Mouse (Mus musculus) lung, adult 10 weeks (tissue): ENCODE data around the gene 6720489N17Rik. TPM values are rescaled to one million over a fixed set of nuclear protein-coding genes. Genes with fewer than 3 reads are reported as not detected.

Experiments used
- polyA plus RNA-seq: library from polyadenylated mRNA; stranded (reverse); fragments of 350-450 nt; fragmentation: Illumina TruSeq; extraction: RNeasy Lipid Tissue Mini Kit (QIAGEN cat#74804); gene quantifications from one replicate; pipeline ENCODE4 v1.2.3, GENCODE M21; 2014; ENCODE audit warnings: low read depth, low replicate concordance; ENCODE audit not compliant: insufficient read depth

The 6720489N17Rik gene
- 2.3 TPM for polyA plus RNA-seq

DNA sequence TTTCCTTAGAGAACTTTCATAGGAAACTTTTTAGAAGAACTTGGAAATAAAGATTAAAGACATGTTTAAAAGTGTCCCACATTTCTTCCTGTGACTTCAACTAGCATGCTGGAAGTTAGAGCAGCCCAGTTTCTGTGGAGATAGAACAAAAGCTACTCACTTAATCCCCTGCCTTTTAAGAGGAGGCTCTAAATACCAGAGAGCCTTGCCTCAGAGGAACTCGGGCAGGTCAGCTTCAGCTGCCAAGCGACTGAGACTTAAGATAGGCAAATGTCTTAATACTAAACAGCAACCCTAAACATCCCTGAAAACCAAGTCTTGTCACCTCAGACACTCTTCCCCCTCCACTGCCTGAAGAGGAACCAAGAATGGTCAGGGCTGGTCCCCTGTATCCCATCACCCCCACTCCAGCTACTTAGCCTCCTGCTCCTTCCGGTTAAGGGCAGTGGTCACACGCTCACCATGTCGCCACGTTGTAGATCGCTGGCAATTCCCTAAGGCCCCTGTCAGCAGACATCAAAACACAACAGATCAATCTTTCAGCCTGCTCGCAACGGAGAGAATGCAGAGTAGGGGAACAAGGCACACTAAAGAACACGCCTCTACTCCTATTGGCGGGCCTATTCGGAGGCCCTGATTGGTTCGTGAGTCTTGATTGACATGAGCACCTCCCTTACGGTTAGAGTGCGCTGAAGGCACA, at the start of gene 6720489N17Rik:
Gene 6720489N17Rik (minus strand): TSS at position 606 of the 700 bp plus-strand sequence.

GRCm38 (mm10) chr13:62571099-62571498, 52.9 kb downstream of the 6720489N17Rik start, which contains the start of gene Zfp934:
Gene Zfp934, minus strand, starts transcription at chr13:62571199.

GRCm38 (mm10) chr13:62558189-62559110, 65.5 kb downstream of the 6720489N17Rik start, which contains the start of gene Zfp935:
Gene Zfp935, minus strand, starts transcription at chr13:62558511.

Other genes starting within 250 kb of the 6720489N17Rik start
- 1.5 TPM for gene Gm3604, start 241.0 kb downstream of the 6720489N17Rik start, polyA plus RNA-seq
- 4.4 TPM for gene Gm49359, start 157.3 kb downstream of the 6720489N17Rik start, polyA plus RNA-seq
- not detected for gene Zfp935, start 65.7 kb downstream of the 6720489N17Rik start, polyA plus RNA-seq
- gene Zfp934, start 53.0 kb downstream of the 6720489N17Rik start, polyA plus RNA-seq, result 6.0 TPM
- 5.5 TPM for gene Platr25, start 136.5 kb upstream of the 6720489N17Rik start, polyA plus RNA-seq
- gene Gm5141, start 161.6 kb upstream of the 6720489N17Rik start, polyA plus RNA-seq, result 1.2 TPM
- gene Fbp2, start 234.2 kb upstream of the 6720489N17Rik start, polyA plus RNA-seq, result 0.93 TPM